Mouse (Mus musculus) left cerebral cortex, adult 9 months (tissue): ENCODE results near the gene Vps26b.

Experiments used
- DNase-seq, 2 experiments: peaks; one replicate each; pipeline ENCODE4 v3.0.0; 2022; ENCODE audit warnings: low spot score in 2 of 2

Gene Vps26b

GRCm38 (mm10) chr9:27029828-27030762 is at the start of gene Vps26b, which contains the start of gene Ncapd3:
TSS of gene Vps26b (minus strand) at chr9:27030065.
TSS of gene Ncapd3 (plus strand) at chr9:27030175.
- peak; percentile 91 to 98 for DNase-seq

DNA sequence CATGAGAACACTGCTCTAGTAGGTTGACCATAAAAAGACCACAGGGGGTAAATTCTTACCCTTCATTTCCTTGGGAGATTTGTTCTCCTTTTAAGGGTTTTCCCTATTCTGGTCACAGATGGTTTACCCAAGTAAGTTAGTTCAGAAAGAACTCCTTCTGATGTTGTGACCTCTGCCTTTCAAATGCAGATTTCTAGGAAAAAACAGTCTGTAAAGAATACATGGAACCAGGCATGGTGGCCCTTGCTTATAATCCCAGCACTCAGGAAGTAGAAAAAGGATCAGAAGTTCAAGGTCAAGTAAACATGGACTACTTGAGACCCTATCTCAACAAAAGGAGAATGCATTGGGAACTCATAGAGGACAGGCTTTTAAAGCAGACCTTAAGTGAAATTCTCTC is 45.9 kb upstream of the Vps26b start:
- no peak for DNase-seq

GRCm38 (mm10) chr9:27074677-27075076 is 44.8 kb upstream of the Vps26b start:
- no peak for DNase-seq

DNA sequence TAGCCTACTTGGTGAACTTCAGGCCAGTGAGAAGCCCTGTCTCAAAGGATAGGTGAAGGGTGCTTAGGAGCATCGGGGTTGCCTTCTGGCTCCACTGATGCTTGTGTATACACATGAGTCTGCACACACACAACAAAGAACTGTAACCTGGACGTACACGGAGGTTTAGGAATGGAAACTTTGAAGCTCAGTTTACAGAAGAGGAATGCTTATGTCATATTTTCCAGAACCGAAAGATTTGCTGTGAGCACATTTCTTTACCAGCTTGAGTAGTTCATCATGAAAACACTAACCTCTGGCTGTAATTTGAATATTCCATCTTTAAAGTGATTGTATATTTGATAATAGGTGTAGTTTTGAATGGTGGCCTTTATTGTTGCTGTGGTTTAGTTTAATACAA is 41.0 kb upstream of the Vps26b start:
- no peak for DNase-seq

GRCm38 (mm10) chr9:27058341-27058740 is 28.5 kb upstream of the Vps26b start:
- DNase-seq: peak in 1 of 2 experiments; percentile 69

GRCm38 (mm10) chr9:27049492-27049891 is 19.6 kb upstream of the Vps26b start:
- no peak for DNase-seq

- DNase-seq: no peak
Observed at GRCm38 (mm10) chr9:27043892-27044291, 14.0 kb upstream of the Vps26b start.

- no peak for DNase-seq
Observed at GRCm38 (mm10) chr9:27030763-27031100, 867 bp upstream of the Vps26b start.

DNA sequence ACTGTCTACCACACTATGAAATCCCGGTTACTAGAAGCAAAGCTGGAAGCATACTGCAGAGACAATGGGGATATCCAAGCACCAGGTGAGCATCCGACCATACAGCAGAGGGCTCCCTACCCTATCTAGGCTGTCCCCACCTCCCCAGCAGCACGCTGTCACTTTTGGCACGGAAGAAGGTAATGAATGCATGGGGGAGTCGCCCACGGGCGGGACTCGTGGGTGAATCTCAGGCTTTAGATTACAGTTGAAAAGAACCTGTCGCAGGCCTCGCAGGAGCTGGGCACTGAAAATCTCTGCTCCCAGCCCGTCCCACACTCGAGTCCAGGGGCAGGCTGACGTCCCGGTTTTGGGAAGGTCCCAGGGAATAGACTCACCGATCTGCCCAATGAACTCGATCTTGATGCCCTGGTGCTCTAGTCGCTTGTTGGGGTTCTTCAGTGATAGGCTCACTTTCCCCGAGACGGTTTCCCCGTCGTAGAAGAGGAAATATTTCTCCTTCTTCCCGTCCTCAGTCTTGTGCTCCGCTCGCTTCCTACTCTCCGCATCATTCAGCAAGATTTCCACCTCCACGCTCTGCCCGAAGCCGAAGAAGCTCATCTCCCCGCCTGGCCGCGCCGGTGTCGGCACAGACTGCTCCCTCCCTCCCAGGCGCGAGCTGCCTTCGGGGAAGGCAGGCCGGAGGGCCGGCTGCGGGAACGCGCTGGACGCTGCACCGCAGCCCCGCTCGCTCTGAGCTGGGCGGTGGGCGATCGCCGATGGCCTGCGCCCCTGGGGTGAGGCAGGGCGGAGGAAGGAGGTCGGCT is 640 bp downstream of the Vps26b start:
- DNase-seq: peak in 1 of 2 experiments; percentile 74

DNA sequence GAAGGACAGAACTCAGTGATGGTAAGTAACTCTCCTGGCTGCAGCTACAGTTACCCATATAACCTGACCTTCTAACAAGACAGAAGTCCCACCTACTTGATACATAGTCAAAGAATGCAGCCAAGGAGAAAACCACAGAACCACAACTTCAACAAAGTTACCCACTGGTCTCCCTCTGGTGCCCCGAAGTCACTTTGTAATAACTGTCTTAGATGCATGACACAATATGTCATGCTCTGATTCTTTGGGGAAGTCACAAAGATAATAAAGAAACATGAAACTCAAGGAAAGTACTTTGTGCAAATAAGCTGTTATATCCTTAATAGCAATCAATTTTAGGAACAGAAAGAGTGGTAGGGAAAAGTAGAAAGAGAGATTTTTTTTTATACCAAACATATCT is 3.2 kb downstream of the Vps26b start:
- DNase-seq: no peak

GRCm38 (mm10) chr9:27023681-27024080 is 6.2 kb downstream of the Vps26b start:
- DNase-seq: no peak

- no peak for DNase-seq
Observed at GRCm38 (mm10) chr9:27018961-27019360, 10.9 kb downstream of the Vps26b start.

DNA sequence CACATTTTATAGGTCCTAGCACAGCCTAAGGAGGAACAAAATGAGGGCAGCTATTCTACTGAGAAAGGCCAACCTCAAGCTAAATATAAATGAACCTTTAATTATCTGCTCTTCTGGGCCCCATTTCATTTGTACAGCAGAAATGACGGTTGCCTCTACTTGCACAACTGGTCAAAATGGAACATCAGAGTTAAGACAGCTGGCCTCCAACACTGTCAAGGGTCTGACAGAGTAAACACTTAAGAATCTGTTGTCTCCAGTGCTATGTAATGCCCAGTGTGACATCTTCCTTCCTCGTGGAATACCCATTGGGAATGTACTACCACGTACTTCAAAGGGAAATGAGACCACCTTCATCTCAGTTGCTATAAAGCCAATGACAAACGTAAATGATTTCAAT is 18.3 kb downstream of the Vps26b start:
- no peak for DNase-seq

GRCm38 (mm10) chr9:27009231-27009630 is 20.6 kb downstream of the Vps26b start:
- no peak for DNase-seq

DNA sequence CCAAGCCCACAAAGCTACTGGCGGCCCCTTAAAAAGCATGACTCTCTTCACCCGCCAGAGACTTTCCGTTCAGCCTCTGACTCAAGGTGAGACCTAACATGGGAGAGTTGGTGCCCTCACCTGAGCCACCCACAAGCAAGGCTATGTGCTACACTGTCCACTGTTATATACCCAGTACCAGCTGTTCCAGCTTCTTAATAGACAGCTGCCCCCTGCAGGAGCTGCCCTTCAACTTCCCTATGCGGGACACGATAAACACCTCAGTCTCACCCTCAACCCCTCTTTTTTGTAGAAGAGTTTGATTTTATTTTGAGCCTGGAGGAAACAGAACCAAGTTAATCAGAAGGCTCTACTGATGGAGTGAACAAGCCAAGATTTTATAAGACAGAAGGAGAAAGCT is 23.0 kb downstream of the Vps26b start:
- no peak for DNase-seq

GRCm38 (mm10) chr9:27005933-27006332 is 23.9 kb downstream of the Vps26b start:
- DNase-seq: no peak

- no peak for DNase-seq
Observed at GRCm38 (mm10) chr9:27005231-27005630, 24.6 kb downstream of the Vps26b start.

DNA sequence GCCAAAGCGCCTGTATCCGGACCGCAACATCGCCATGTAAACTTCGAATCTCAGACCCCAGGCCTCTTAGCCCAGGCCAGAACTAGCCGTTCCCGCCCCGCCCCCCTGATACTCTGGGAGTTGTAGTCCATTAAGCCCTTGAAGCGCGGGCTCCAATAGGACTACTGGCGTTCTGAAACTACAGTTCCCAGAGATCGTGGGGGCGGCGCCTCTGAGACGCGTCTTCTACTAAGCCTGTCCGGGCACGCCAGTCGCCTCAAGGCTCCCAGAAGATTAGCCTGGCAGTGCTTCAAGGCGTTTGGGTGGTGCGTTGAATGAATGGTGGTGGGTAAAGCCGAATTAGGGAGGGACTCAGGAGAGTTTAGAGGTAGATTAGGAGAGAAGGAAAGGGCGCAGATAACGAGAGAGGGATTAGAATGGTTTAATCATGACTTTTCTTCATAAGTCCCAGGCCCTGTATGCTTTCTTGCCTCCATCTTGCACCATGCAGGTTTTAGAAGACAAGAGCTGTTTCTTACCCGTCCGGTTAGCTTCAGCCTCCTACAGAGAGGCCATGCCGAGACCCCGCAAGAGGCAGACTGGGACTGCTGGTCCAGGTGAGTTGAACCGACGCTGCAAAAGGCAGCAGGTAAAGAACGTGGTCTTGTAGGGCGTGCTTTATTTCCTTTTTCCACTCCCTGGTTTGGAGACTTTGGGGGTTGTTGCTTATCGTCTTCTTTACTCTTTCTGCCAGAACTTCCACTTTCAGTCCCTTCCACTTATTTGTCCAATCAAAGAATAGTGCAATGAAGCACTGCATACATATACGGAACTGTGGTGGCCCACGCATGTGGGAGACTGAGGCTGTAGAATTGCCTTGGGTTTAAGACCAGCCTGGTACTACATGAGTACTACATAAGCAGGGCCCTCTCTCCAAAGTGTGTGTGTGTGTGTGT is 30.1 kb downstream of the Vps26b start, which contains the start of the genes Acad8 and Thyn1:
Acad8 (minus strand) TSS at position 106 of the 935 bp plus-strand sequence.
Thyn1 (plus strand) TSS at position 250 of the 935 bp plus-strand sequence.
- DNase-seq: peak; percentile 88 to 97

- no peak for DNase-seq
Observed at GRCm38 (mm10) chr9:26998669-26999460, 31.0 kb downstream of the Vps26b start.

- no peak for DNase-seq
Observed at GRCm38 (mm10) chr9:26997501-26997900, 32.4 kb downstream of the Vps26b start.

GRCm38 (mm10) chr9:26997062-26997461 is 32.8 kb downstream of the Vps26b start:
- no peak for DNase-seq
